Mouse (Mus musculus) liver, embryonic 15.5 days (tissue): Measurements from ENCODE around the gene Raly. TPM values are rescaled to one million over a fixed set of nuclear protein-coding genes. Genes with fewer than 3 reads are reported as not detected.
A peak's percentile ranks its signal among the peaks of the same experiment; 100 is the strongest.

Experiments
- ATAC-seq: fragments of 200-750 bp; cut with Nextera tagmentation; 2 replicates; pipeline ENCODE4 v1.8.0; 2017; ENCODE audit warnings: moderate number of reproducible peaks, mild to moderate bottlenecking, moderate library complexity; ENCODE audit not compliant: insufficient read depth
- H3K27ac ChIP-seq: fragments of 300-500 bp; sonication (generic); replicated peaks from 2 replicates; pipeline ENCODE4 v1.5.1; 2015; ENCODE audit warnings: mild to moderate bottlenecking, inconsistent platforms
- H3K27me3 ChIP-seq: fragments of 300-500 bp; sonication (generic); 2 replicates; pipeline ENCODE4 v1.6.1; 2015; ENCODE audit warnings: mild to moderate bottlenecking, inconsistent platforms
- H3K36me3 ChIP-seq: fragments of 300-500 bp; sonication (generic); replicated peaks from 2 replicates; pipeline ENCODE4 v1.6.1; 2015; ENCODE audit warnings: moderate library complexity, mild to moderate bottlenecking, inconsistent platforms
- H3K4me1 ChIP-seq: fragments of 300-500 bp; sonication (generic); replicated peaks from 2 replicates; pipeline ENCODE4 v1.6.1; 2015; ENCODE audit warnings: inconsistent platforms
- H3K4me2 ChIP-seq: fragments of 300-500 bp; sonication (generic); 2 replicates; pipeline ENCODE4 v1.6.1; 2015; ENCODE audit warnings: moderate library complexity, mild to moderate bottlenecking, inconsistent platforms
- H3K4me3 ChIP-seq: fragments of 300-500 bp; sonication (generic); replicated peaks from 2 replicates; pipeline ENCODE4 v1.5.1; 2015; ENCODE audit warnings: mild to moderate bottlenecking, inconsistent platforms
- H3K9ac ChIP-seq: fragments of 300-500 bp; sonication (generic); 2 replicates; pipeline ENCODE4 v1.6.1; 2015; ENCODE audit warnings: moderate library complexity, mild to moderate bottlenecking, inconsistent platforms
- H3K9me3 ChIP-seq: fragments of 300-500 bp; sonication (generic); replicated peaks from 2 replicates; pipeline ENCODE4 v1.6.1; 2016; ENCODE audit warnings: inconsistent platforms
- WGBS: fragments of 180-500 bp; shearing (Covaris S2); methylation state at CpG from one replicate; pipeline ENCODE4 v1.1.7; 2015; ENCODE audit warnings: mixed read lengths; ENCODE audit not compliant: insufficient replicate concordance; 5-methylcytosine and 5-hydroxymethylcytosine counted together
- polyA plus RNA-seq: library from polyadenylated mRNA; unstranded; fragments of >200 nt; fragmentation: Nextera tagmentation; extraction: Ambion mirVana; gene quantifications from 2 replicates; pipeline ENCODE4 v1.2.1, GENCODE M21; 2015

Raly gene
- polyA plus RNA-seq, 1 experiment from 2014 or later: 24.9 TPM

- no peak overlapping the region for H3K4me3 ChIP-seq
- H3K4me2 ChIP-seq: no peak overlapping the region
- no peak overlapping the region for H3K9ac ChIP-seq
- 57% methylated on average over 3 of the region's 3 CpGs for WGBS
- 0 out of 2 replicates have a peak overlapping the region, but pooled peaks have one; percentile 84 for H3K27ac ChIP-seq
- H3K27me3 ChIP-seq: peaks cover 9% of the 10 kb centered on the region; the same call in 1 of the 2 replicates
- ATAC-seq: no peak
- H3K36me3 ChIP-seq: no peaks in the 10 kb centered on the region
- peaks cover 50% of the 10 kb centered on the region for H3K4me1 ChIP-seq
- no peaks in the 10 kb centered on the region for H3K9me3 ChIP-seq
Observed at GRCm38 (mm10) chr2:154785284-154785683, 5.6 kb upstream of the Raly start.

DNA sequence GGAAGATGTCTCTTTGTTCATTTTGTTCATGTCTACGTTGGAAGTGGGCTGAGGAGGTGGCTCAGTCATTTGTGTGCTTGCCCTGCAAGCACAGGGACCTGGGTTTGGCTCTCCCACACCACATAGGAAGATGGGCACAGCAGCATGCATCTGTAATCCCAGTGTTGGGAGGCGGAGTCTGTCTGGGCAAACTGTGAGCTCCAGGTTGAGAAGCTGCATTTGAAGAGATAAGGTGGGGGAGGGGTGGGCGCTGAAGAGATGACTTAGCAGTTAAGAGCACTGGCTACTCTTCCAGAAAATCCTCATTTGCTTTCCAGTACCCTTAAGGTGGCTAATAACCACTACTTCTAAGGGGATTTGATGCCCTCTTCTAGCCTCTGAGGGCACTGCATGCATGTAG, 4.7 kb upstream of the Raly start:
- Histone ChIP-seq H3K36me3 (no peaks in the 10 kb centered on the region), H3K4me2 (peak overlapping the region; percentile 57), H3K9me3 (no peaks in the 10 kb centered on the region), H3K27me3 (0 out of 2 replicates have a peak, but pooled peaks cover 5% of the 10 kb centered on the region), H3K4me3 (no peak overlapping the region), H3K9ac (peak overlapping the region; percentile 13; the same call in 1 of the 2 replicates), H3K27ac (peak overlapping the region; percentile 84), H3K4me1 (peaks cover 51% of the 10 kb centered on the region)
- peak; percentile 11 for ATAC-seq
- 20% methylated on average over 3 of the region's 3 CpGs for WGBS

- Histone ChIP-seq H3K4me3 (no peak overlapping the region), H3K9me3 (no peaks in the 10 kb centered on the region), H3K36me3 (no peaks in the 10 kb centered on the region), H3K9ac (no peak overlapping the region), H3K27me3 (0 out of 2 replicates have a peak, but pooled peaks cover 4% of the 10 kb centered on the region), H3K27ac (peak overlapping the region; percentile 84), H3K4me1 (peaks cover 51% of the 10 kb centered on the region), H3K4me2 (peak overlapping the region; percentile 57)
- 71% methylated on average over 11 of the region's 11 CpGs for WGBS
- no peak for ATAC-seq
Observed at GRCm38 (mm10) chr2:154786776-154787175, 4.1 kb upstream of the Raly start.

GRCm38 (mm10) chr2:154789381-154789780, 1.5 kb upstream of the Raly start:
- Histone ChIP-seq H3K9me3 (no peaks in the 10 kb centered on the region), H3K9ac (peak overlapping the region; percentile 98; the same call in 1 of the 2 replicates), H3K27me3 (no peaks in the 10 kb centered on the region), H3K4me2 (peak overlapping the region; percentile 80), H3K36me3 (peaks cover 6% of the 10 kb centered on the region), H3K27ac (peak overlapping the region; percentile 97), H3K4me1 (peaks cover 71% of the 10 kb centered on the region), H3K4me3 (no peak overlapping the region)
- no peak for ATAC-seq
- 57% methylated on average over 6 of the region's 6 CpGs for WGBS

DNA sequence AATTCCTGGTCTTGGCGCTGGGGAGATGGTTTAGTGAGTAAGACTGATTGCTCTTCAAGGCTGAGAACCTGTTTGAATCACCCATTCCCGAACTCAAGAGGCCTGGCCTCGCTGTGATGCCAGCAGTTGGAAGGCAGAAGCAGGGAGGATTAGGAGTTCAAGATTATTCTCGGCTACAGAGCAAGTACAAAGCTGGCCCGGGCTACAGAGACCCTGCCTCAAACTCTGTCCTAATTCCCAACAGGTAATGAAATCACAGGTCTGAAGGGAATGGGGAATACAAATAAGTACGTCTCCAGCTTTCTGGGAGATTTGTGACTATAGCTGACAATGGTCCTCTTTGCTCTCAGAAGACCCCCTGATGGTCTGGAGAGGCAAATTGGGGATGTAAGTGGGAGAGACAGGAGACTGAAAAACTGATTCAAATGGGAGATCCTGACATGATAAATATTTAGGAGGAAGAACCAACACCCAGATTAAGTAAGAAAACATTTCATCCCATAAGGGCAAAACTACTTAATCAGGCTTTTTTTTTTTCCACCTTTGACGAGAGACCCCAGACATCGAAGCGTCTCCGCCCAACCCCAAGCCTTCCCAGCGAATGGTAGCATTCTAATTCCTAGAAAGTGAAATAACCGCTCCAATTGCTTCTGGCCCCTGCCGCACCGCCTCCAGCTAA, 780 bp upstream of the Raly start:
- H3K9me3 ChIP-seq: no peaks in the 10 kb centered on the region
- peak overlapping the region; percentile 98 for H3K9ac ChIP-seq
- no peaks in the 10 kb centered on the region for H3K27me3 ChIP-seq
- WGBS: 14% methylated on average over 14 of the region's 14 CpGs
- peaks cover 11% of the 10 kb centered on the region for H3K36me3 ChIP-seq
- H3K4me2 ChIP-seq: peak overlapping the region; percentile 80
- peaks cover 78% of the 10 kb centered on the region for H3K4me1 ChIP-seq
- H3K27ac ChIP-seq: peak overlapping the region; percentile 97
- H3K4me3 ChIP-seq: peak overlapping the region; percentile 98
- no peak for ATAC-seq

DNA sequence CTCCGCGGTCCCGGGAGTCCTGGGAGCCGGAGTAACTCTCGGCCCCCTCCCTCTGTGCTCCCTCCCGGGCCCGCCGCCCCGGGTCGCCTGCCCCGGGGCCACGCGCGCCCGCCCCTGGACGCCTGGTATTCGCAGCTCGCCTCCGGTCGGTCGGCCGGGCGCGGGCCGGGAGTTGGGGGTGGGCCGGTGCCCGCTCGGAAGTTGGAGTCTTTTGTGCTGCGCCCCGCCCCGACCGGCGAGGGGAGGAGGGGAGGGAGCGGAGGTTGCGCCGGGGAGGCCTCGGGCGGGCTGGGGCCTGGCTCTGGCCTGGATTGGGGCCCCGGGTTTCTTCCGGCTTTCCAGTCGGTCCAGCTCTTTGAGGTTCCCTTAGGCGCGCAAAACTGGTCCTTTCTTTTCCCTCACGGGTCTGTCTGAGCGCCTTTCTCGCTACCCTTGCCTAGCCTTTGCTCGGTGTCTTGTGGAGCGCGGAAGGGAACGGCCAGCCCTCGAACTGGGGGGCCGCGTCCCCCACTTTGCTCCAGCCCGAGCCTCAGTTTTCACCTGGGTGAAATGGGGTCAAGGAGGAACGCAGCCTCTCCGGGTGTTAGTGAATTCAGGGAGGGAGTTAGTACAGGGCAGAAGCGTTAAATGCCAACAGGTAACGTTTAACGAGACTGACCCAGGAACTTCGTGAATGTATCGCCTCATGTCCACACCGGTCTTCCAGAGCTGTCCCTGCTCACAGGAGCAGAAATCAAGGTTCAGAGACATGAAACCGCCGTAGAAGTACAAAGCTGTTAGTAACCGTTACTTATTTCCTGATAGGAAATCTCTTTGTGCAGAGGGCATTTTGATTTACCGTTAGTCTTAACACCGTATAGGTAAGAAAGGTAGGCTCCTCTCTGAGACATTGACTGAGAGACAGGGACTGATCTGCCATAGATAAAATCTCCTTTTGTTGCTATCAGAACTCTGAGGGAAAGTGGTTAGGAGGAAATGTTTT, 1.1 kb downstream of the Raly start:
- Histone ChIP-seq H3K4me3 (peak overlapping the region; percentile 98), H3K9me3 (no peaks in the 10 kb centered on the region), H3K27ac (peak overlapping the region; percentile 97), H3K27me3 (no peaks in the 10 kb centered on the region), H3K4me2 (peak overlapping the region; percentile 80), H3K4me1 (peaks cover 78% of the 10 kb centered on the region), H3K9ac (peak overlapping the region; percentile 98), H3K36me3 (peaks cover 25% of the 10 kb centered on the region)
- under 1% methylated on average over 67 of the region's 67 CpGs for WGBS
- peak; percentile 34 for ATAC-seq

DNA sequence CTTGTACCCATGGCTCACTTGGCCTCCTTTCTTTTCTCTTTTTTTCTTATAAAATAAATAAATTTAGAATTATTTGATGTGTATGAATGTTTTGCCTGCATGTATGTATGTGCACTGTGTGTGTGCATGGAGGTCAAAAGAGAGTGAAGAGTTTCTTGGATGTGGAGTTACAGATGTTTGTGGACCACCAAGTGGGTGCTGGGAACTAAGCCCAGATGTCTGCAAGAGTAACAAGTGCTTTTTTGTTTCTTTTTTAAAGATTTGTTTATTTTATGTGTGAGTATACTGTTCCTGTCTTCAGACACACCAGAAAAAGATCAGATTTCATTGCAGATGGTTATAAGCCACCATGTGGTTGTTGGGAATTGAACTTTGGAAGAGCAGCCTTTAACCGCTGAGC, 12.5 kb downstream of the Raly start:
- Histone ChIP-seq H3K36me3 (peaks cover 17% of the 10 kb centered on the region), H3K4me3 (no peak overlapping the region), H3K9me3 (no peaks in the 10 kb centered on the region), H3K9ac (no peak overlapping the region), H3K4me2 (no peak overlapping the region), H3K27me3 (no peaks in the 10 kb centered on the region), H3K4me1 (peaks cover 63% of the 10 kb centered on the region), H3K27ac (peak overlapping the region; percentile 36; the same call in 1 of the 2 replicates)
- WGBS: 90% methylated on average over 1 of the region's 1 CpGs
- no peak for ATAC-seq

GRCm38 (mm10) chr2:154803845-154804244, 12.9 kb downstream of the Raly start:
- H3K27ac ChIP-seq: no peak overlapping the region
- H3K4me1 ChIP-seq: peaks cover 63% of the 10 kb centered on the region
- no peak overlapping the region for H3K9ac ChIP-seq
- ATAC-seq: peak; percentile 69
- H3K4me2 ChIP-seq: no peak overlapping the region; the same call in 1 of the 2 replicates
- H3K4me3 ChIP-seq: no peak overlapping the region
- H3K36me3 ChIP-seq: peaks cover 17% of the 10 kb centered on the region
- H3K9me3 ChIP-seq: no peaks in the 10 kb centered on the region
- 60% methylated on average over 4 of the region's 4 CpGs for WGBS
- no peaks in the 10 kb centered on the region for H3K27me3 ChIP-seq

GRCm38 (mm10) chr2:154807689-154808088, 16.8 kb downstream of the Raly start:
- Histone ChIP-seq H3K27me3 (no peaks in the 10 kb centered on the region), H3K4me1 (peaks cover 58% of the 10 kb centered on the region), H3K9me3 (no peaks in the 10 kb centered on the region), H3K4me3 (no peak overlapping the region), H3K4me2 (no peak overlapping the region), H3K27ac (no peak overlapping the region), H3K36me3 (peaks cover 7% of the 10 kb centered on the region; the same call in 1 of the 2 replicates), H3K9ac (no peak overlapping the region)
- ATAC-seq: no peak
- 76% methylated on average over 1 of the region's 1 CpGs for WGBS

- no peaks in the 10 kb centered on the region for H3K27me3 ChIP-seq
- H3K27ac ChIP-seq: no peak overlapping the region
- H3K9ac ChIP-seq: no peak overlapping the region
- no peaks in the 10 kb centered on the region for H3K9me3 ChIP-seq
- peaks cover 9% of the 10 kb centered on the region; the same call in 1 of the 2 replicates for H3K36me3 ChIP-seq
- ATAC-seq: no peak
- 80% methylated on average over 1 of the region's 1 CpGs for WGBS
- H3K4me3 ChIP-seq: no peak overlapping the region
- H3K4me1 ChIP-seq: peaks cover 44% of the 10 kb centered on the region
- no peak overlapping the region for H3K4me2 ChIP-seq
Observed at GRCm38 (mm10) chr2:154809107-154809762, 18.3 kb downstream of the Raly start.
